Mouse (Mus musculus) G1E (cell line): Measurements from ENCODE around the gene Prtg.

Experiments used
- CTCF ChIP-seq: IDR thresholded peaks from 2 replicates; pipeline ENCODE4 v1.5.1; 2012; ENCODE audit warnings: low read depth, low read length, inconsistent platforms, mixed read lengths
- GATA1 ChIP-seq: IDR thresholded peaks from 2 replicates; pipeline ENCODE4 v1.6.1; 2012; ENCODE audit warnings: borderline replicate concordance, low read length, inconsistent platforms, mixed read lengths
- GATA2 ChIP-seq: IDR thresholded peaks from 2 replicates; pipeline ENCODE4 v1.6.1; 2012; ENCODE audit warnings: low read depth, low read length, inconsistent platforms, borderline replicate concordance
- POLR2AphosphoS5 ChIP-seq: IDR thresholded peaks from 2 replicates; pipeline ENCODE4 v1.6.1; 2012; ENCODE audit warnings: low read depth, low read length, inconsistent platforms; ENCODE audit not compliant: insufficient replicate concordance
- TAL1 ChIP-seq: conservative IDR thresholded peaks from 2 replicates; pipeline ENCODE4 v1.6.1; 2012; ENCODE audit warnings: low read depth, low read length, inconsistent platforms, mixed read lengths

- TF ChIP-seq CTCF (no peak), POLR2AphosphoS5 (no peak), GATA1 (no peak), GATA2 (no peak), TAL1 (no peak)
These were observed 47.1 kb downstream of the Prtg start for GRCm38 (mm10) chr9:72853681-72854190.
